Mouse (Mus musculus) heart, adult 2 months (tissue): ENCODE measurements around the gene Gm10277. TPM values are rescaled to one million over a fixed set of nuclear protein-coding genes. Genes with fewer than 3 reads are reported as not detected.

Experiments used
- DNase-seq, 2 experiments: peaks; one replicate each; pipeline ENCODE4 v3.0.0; 2021
- H3K27ac ChIP-seq: fragments of 200-600 bp; 2 replicates; pipeline ENCODE4 v1.8.1; 2022
- H3K27me3 ChIP-seq: fragments of 200-500 bp; 2 replicates; pipeline ENCODE4 v1.6.1; 2012; ENCODE audit warnings: mild to moderate bottlenecking, low read length, inconsistent platforms, mixed read lengths; ENCODE audit not compliant: control insufficient read depth, insufficient read depth
- H3K36me3 ChIP-seq: fragments of 200-500 bp; 2 replicates; pipeline ENCODE4 v1.6.1; 2012; ENCODE audit warnings: low read length, inconsistent platforms; ENCODE audit not compliant: control insufficient read depth, insufficient read depth
- H3K4me1 ChIP-seq: fragments of 200-500 bp; 2 replicates; pipeline ENCODE4 v1.6.1; 2011; ENCODE audit warnings: low read length; ENCODE audit not compliant: control insufficient read depth, insufficient read depth
- H3K4me3 ChIP-seq: fragments of 200-600 bp; 2 replicates; pipeline ENCODE4 v1.8.1; 2022
- H3K79me2 ChIP-seq: fragments of 200-500 bp; replicated peaks from 2 replicates; pipeline ENCODE4 v1.6.1; 2012; ENCODE audit warnings: mild to moderate bottlenecking, inconsistent platforms, low read length, moderate library complexity, mixed read lengths; ENCODE audit not compliant: control insufficient read depth, insufficient read depth
- H3K9ac ChIP-seq: fragments of 200-500 bp; 2 replicates; pipeline ENCODE4 v1.6.1; 2012; ENCODE audit warnings: low read depth, mild to moderate bottlenecking, control low read depth, inconsistent platforms, low read length, mixed read lengths
- CTCF ChIP-seq: fragments of 200-600 bp; IDR thresholded peaks from 2 replicates; pipeline ENCODE4 v1.8.1; 2022; ENCODE audit warnings: antibody characterized with exemption, mild to moderate bottlenecking, moderate library complexity
- EP300 ChIP-seq: fragments of 200-500 bp; IDR thresholded peaks from 2 replicates; pipeline ENCODE4 v1.6.1; 2011; ENCODE audit warnings: low read depth, low read length, control low read depth; ENCODE audit not compliant: insufficient read depth
- POLR2A ChIP-seq: fragments of 200-500 bp; IDR thresholded peaks from 2 replicates; pipeline ENCODE4 v1.6.1; 2011; ENCODE audit warnings: mild to moderate bottlenecking, low read depth, low read length, control low read depth; ENCODE audit not compliant: insufficient read depth
- WGBS: fragments of 180-500 bp; shearing (Covaris S2); methylation state at CpG from one replicate; pipeline ENCODE4 v1.1.7; 2018; 5-methylcytosine and 5-hydroxymethylcytosine counted together
- intact Hi-C: fragments of 180-260 bp; cut with DNase I; formaldehyde crosslinking; loops from one replicate; pipeline ENCODE4 v1.15.1; 2025
- polyA plus RNA-seq: library from polyadenylated mRNA; depleted of rRNA; stranded (reverse); fragments of >200 nt; gene quantifications from 2 replicates; pipeline ENCODE4 v1.2.3, GENCODE M21; 2012
- total RNA-seq, 2 experiments: library from RNA; stranded (reverse); gene quantifications; 2 replicates each; pipeline ENCODE4 v1.2.3; 2021

Gene Gm10277
- total and polyA plus RNA-seq, 3 experiments = not detected

- TF ChIP-seq CTCF (no peak), EP300 (no peak), POLR2A (no peak)
- Histone ChIP-seq H3K36me3 (no peaks in the 10 kb centered on the region), H3K4me1 (no peaks in the 10 kb centered on the region; the same call in 1 of the 2 replicates), H3K27me3 (no peaks in the 10 kb centered on the region), H3K27ac (no peak overlapping the region), H3K9ac (no peak overlapping the region), H3K4me3 (no peak overlapping the region), H3K79me2 (no peaks in the 10 kb centered on the region)
- intact Hi-C loops = no loop called here
- peak in 1 of 2 experiments; percentile 26 for DNase-seq
- WGBS = 67% methylated on average over 23 of the region's 23 CpGs
These were observed 41.7 kb upstream of the Gm10277 start for GRCm38 (mm10) chr11:77829043-77829841.

- Histone ChIP-seq H3K4me3 (no peak overlapping the region), H3K4me1 (no peaks in the 10 kb centered on the region; the same call in 1 of the 2 replicates), H3K79me2 (no peaks in the 10 kb centered on the region), H3K36me3 (no peaks in the 10 kb centered on the region), H3K27me3 (no peaks in the 10 kb centered on the region), H3K27ac (no peak overlapping the region), H3K9ac (no peak overlapping the region)
- WGBS = 86% methylated on average over 5 of the region's 5 CpGs
- no peak for DNase-seq
- intact Hi-C loops = no loop called here
- no peak for TF ChIP-seq EP300
- TF ChIP-seq CTCF = peak; percentile 36
These were observed 40.6 kb upstream of the Gm10277 start for GRCm38 (mm10) chr11:77828163-77828562.

- Histone ChIP-seq H3K79me2 (no peaks in the 10 kb centered on the region), H3K4me1 (no peaks in the 10 kb centered on the region; the same call in 1 of the 2 replicates), H3K27me3 (no peaks in the 10 kb centered on the region), H3K36me3 (no peaks in the 10 kb centered on the region), H3K27ac (no peak overlapping the region), H3K9ac (no peak overlapping the region), H3K4me3 (no peak overlapping the region)
- peak; percentile 66 to 76 for DNase-seq
- TF ChIP-seq POLR2A (no peak), CTCF (peak; percentile 99), EP300 (peak; percentile 64; the same call in 1 of the 2 replicates)
- 63% methylated on average over 18 of the region's 18 CpGs for WGBS
- intact Hi-C loops = loop anchor here (1.0 kb wide), 1 partner anchor 140 kb away; no protein-coding TSS in a partner anchor
These were observed 39.9 kb upstream of the Gm10277 start for GRCm38 (mm10) chr11:77827241-77827995.

- H3K36me3 ChIP-seq = no peaks in the 10 kb centered on the region
- no peak for TF ChIP-seq POLR2A
- H3K79me2 ChIP-seq = no peaks in the 10 kb centered on the region
- no peak overlapping the region for H3K4me3 ChIP-seq
- intact Hi-C loops = no loop called here
- no peaks in the 10 kb centered on the region; the same call in 1 of the 2 replicates for H3K4me1 ChIP-seq
- peak overlapping the region; percentile 54 for H3K27ac ChIP-seq
- no peaks in the 10 kb centered on the region for H3K27me3 ChIP-seq
- whole genome bisulfite sequencing = 18% methylated on average over 3 of the region's 3 CpGs
- no peak for DNase-seq
- no peak overlapping the region for H3K9ac ChIP-seq
These were observed 38.8 kb upstream of the Gm10277 start for GRCm38 (mm10) chr11:77826311-77826710.

- Histone ChIP-seq H3K36me3 (no peaks in the 10 kb centered on the region), H3K27me3 (no peaks in the 10 kb centered on the region), H3K9ac (no peak overlapping the region), H3K27ac (peak overlapping the region; percentile 54), H3K4me3 (no peak overlapping the region), H3K4me1 (no peaks in the 10 kb centered on the region; the same call in 1 of the 2 replicates), H3K79me2 (no peaks in the 10 kb centered on the region)
- intact Hi-C loops = no loop called here
- TF ChIP-seq CTCF = peak; percentile 92
- 0 out of 2 replicates have a peak, but pooled peaks have one; percentile 13 for TF ChIP-seq EP300
- 0 out of 2 replicates have a peak, but pooled peaks have one; percentile 21 for TF ChIP-seq POLR2A
- WGBS = 1% methylated on average over 5 of the region's 5 CpGs
- DNase-seq = peak; percentile 68 to 74
These were observed 38.3 kb upstream of the Gm10277 start for GRCm38 (mm10) chr11:77825853-77826252.
